Mouse (Mus musculus) erythroblast, embryonic 14.5 days (primary cell): ENCODE results near the gene Prss45. TPM values are rescaled to one million over a fixed set of nuclear protein-coding genes. Genes with fewer than 3 reads are reported as not detected.
"Not testable (repeated sequence)": the region's sequence is repeated elsewhere in the genome, so short reads cannot be mapped to it uniquely, and the experiment has no call there.

ENCODE experiments used
- H3K27me3 ChIP-seq: 2 replicates; pipeline ENCODE4 v1.6.1; 2012; ENCODE audit warnings: inconsistent platforms; ENCODE audit not compliant: control insufficient read depth
- H3K36me3 ChIP-seq: 2 replicates; pipeline ENCODE4 v1.6.1; 2012; ENCODE audit warnings: mild to moderate bottlenecking, inconsistent platforms; ENCODE audit not compliant: control insufficient read depth
- H3K4me1 ChIP-seq: 2 replicates; pipeline ENCODE4 v1.6.1; 2012; ENCODE audit warnings: inconsistent platforms; ENCODE audit not compliant: control insufficient read depth
- H3K4me3 ChIP-seq: replicated peaks from 2 replicates; pipeline ENCODE3; 2012; ENCODE audit warnings: moderate library complexity, mild to moderate bottlenecking, inconsistent platforms
- H3K9me3 ChIP-seq: 2 replicates; pipeline ENCODE4 v1.6.1; 2012; ENCODE audit warnings: low read length, inconsistent platforms, mixed read lengths; ENCODE audit not compliant: control insufficient read depth
- GATA1 ChIP-seq: IDR thresholded peaks from 2 replicates; pipeline ENCODE4 v1.6.1; 2012; ENCODE audit warnings: low read length, inconsistent platforms, mixed read lengths
- TAL1 ChIP-seq: IDR thresholded peaks from 3 replicates; pipeline ENCODE4 v1.6.1; 2012; ENCODE audit warnings: low read length, inconsistent platforms, mixed read lengths
- polyA plus RNA-seq: library from polyadenylated mRNA; stranded (reverse); fragments of >175 nt; gene quantifications from 2 replicates; pipeline ENCODE4 v1.2.3, GENCODE M21; 2012

The Prss45 gene
- not detected in 2 replicates for polyA plus RNA-seq

GRCm38 (mm10) chr9:110834411-110834810 lies at the start of gene Prss45:
Prss45 (plus strand) TSS chr9:110834588.
- TF ChIP-seq TAL1 (no peak), GATA1 (no peak)
- Histone ChIP-seq H3K36me3 (no peaks in the 10 kb centered on the region), H3K27me3 (no peaks in the 10 kb centered on the region), H3K4me3 (no peak within 1 kb of the TSS), H3K4me1 (no peaks in the 10 kb centered on the region), H3K9me3 (no peaks in the 10 kb centered on the region)

- H3K9me3 ChIP-seq: peaks cover 2% of the 10 kb centered on the region
- no peaks in the 10 kb centered on the region for H3K4me1 ChIP-seq
- no peak overlapping the region for H3K4me3 ChIP-seq
- no peaks in the 10 kb centered on the region for H3K36me3 ChIP-seq
- TF ChIP-seq TAL1: no peak
- no peak for TF ChIP-seq GATA1
- H3K27me3 ChIP-seq: peaks cover under 1% of the 10 kb centered on the region; the same call in 1 of the 2 replicates
Observed at GRCm38 (mm10) chr9:110788169-110788568, 46.2 kb upstream of the Prss45 start.

GRCm38 (mm10) chr9:110790462-110790861 lies 43.9 kb upstream of the Prss45 start:
- H3K36me3 ChIP-seq: no peaks in the 10 kb centered on the region
- H3K4me3 ChIP-seq: no peak overlapping the region
- no peaks in the 10 kb centered on the region for H3K27me3 ChIP-seq
- TF ChIP-seq GATA1: no peak
- TF ChIP-seq TAL1: no peak
- H3K9me3 ChIP-seq: peaks cover 2% of the 10 kb centered on the region
- H3K4me1 ChIP-seq: peaks cover 2% of the 10 kb centered on the region; the same call in 1 of the 2 replicates

GRCm38 (mm10) chr9:110797013-110797412 lies 37.4 kb upstream of the Prss45 start:
- Histone ChIP-seq H3K36me3 (no peaks in the 10 kb centered on the region), H3K4me3 (no peak overlapping the region), H3K27me3 (no peaks in the 10 kb centered on the region), H3K9me3 (no peaks in the 10 kb centered on the region), H3K4me1 (peaks cover 2% of the 10 kb centered on the region; the same call in 1 of the 2 replicates)
- TF ChIP-seq GATA1 (no peak), TAL1 (no peak)

GRCm38 (mm10) chr9:110797866-110798265 lies 36.5 kb upstream of the Prss45 start, which contains the start of gene Prss42:
Prss42 (plus strand) TSS chr9:110798166.
- no peak within 1 kb of the TSS for H3K4me3 ChIP-seq
- no peaks in the 10 kb centered on the region for H3K36me3 ChIP-seq
- no peaks in the 10 kb centered on the region for H3K9me3 ChIP-seq
- H3K4me1 ChIP-seq: peaks cover 2% of the 10 kb centered on the region; the same call in 1 of the 2 replicates
- H3K27me3 ChIP-seq: no peaks in the 10 kb centered on the region
- TF ChIP-seq GATA1 (no peak), TAL1 (no peak)

GRCm38 (mm10) chr9:110800834-110801479 lies 33.4 kb upstream of the Prss45 start:
- H3K4me1 ChIP-seq: no peaks in the 10 kb centered on the region

GRCm38 (mm10) chr9:110803294-110803693 lies 31.1 kb upstream of the Prss45 start:
- Histone ChIP-seq H3K4me1 (no peaks in the 10 kb centered on the region), H3K4me3 (no peak overlapping the region), H3K36me3 (no peaks in the 10 kb centered on the region), H3K9me3 (no peaks in the 10 kb centered on the region), H3K27me3 (no peaks in the 10 kb centered on the region)
- TF ChIP-seq TAL1 (no peak), GATA1 (no peak)

More at GRCm38 (mm10) chr9:110800834-110801479, 33.4 kb upstream of the Prss45 start:
- H3K4me3 ChIP-seq: no peak overlapping the region
- no peaks in the 10 kb centered on the region for H3K36me3 ChIP-seq
- H3K27me3 ChIP-seq: no peaks in the 10 kb centered on the region
- TF ChIP-seq GATA1: no peak
- TF ChIP-seq TAL1: no peak
- no peaks in the 10 kb centered on the region for H3K9me3 ChIP-seq

GRCm38 (mm10) chr9:110810051-110810450 lies 24.3 kb upstream of the Prss45 start:
- Histone ChIP-seq H3K27me3 (peaks cover 5% of the 10 kb centered on the region), H3K4me1 (peaks cover 3% of the 10 kb centered on the region), H3K9me3 (no peaks in the 10 kb centered on the region), H3K36me3 (no peaks in the 10 kb centered on the region), H3K4me3 (no peak overlapping the region)
- no peak for TF ChIP-seq TAL1
- TF ChIP-seq GATA1: no peak

- Histone ChIP-seq H3K4me1 (peaks cover 3% of the 10 kb centered on the region), H3K27me3 (peaks cover 5% of the 10 kb centered on the region), H3K36me3 (no peaks in the 10 kb centered on the region), H3K4me3 (no peak within 1 kb of the TSS), H3K9me3 (no peaks in the 10 kb centered on the region)
- no peak for TF ChIP-seq TAL1
- TF ChIP-seq GATA1: no peak
Observed at GRCm38 (mm10) chr9:110813789-110814188, 20.6 kb upstream of the Prss45 start, which contains the start of gene Prss44. Prss44 (plus strand) TSS chr9:110813994.

- not testable (repeated sequence) for H3K36me3 ChIP-seq, H3K4me1 ChIP-seq, H3K4me3 ChIP-seq, H3K9me3 ChIP-seq, H3K27me3 ChIP-seq
Observed at GRCm38 (mm10) chr9:110820546-110820945, 13.8 kb upstream of the Prss45 start.
